Mouse (Mus musculus) midbrain, embryonic 13.5 days (tissue): ENCODE measurements around the gene Nsg1. TPM values are rescaled to one million over a fixed set of nuclear protein-coding genes. Genes with fewer than 3 reads are reported as not detected.

Source experiments
- ATAC-seq: fragments of 200-750 bp; cut with Nextera tagmentation; 2 replicates; pipeline ENCODE4 v1.8.0; 2017; ENCODE audit warnings: mild to moderate bottlenecking, moderate TSS enrichment, moderate library complexity
- H3K27ac ChIP-seq: fragments of 300-500 bp; sonication (generic); 2 replicates; pipeline ENCODE4 v1.5.1; 2015; ENCODE audit warnings: inconsistent platforms, mild to moderate bottlenecking, moderate library complexity
- H3K27me3 ChIP-seq: fragments of 300-500 bp; sonication (generic); 2 replicates; pipeline ENCODE4 v1.6.1; 2015; ENCODE audit warnings: mild to moderate bottlenecking, inconsistent platforms
- H3K36me3 ChIP-seq: fragments of 300-500 bp; sonication (generic); 2 replicates; pipeline ENCODE4 v1.6.1; 2015; ENCODE audit warnings: mild to moderate bottlenecking, inconsistent platforms
- H3K4me1 ChIP-seq: fragments of 300-500 bp; sonication (generic); replicated peaks from 2 replicates; pipeline ENCODE4 v1.6.1; 2015; ENCODE audit warnings: inconsistent platforms
- H3K4me2 ChIP-seq: fragments of 300-500 bp; sonication (generic); replicated peaks from 2 replicates; pipeline ENCODE4 v1.6.1; 2015; ENCODE audit warnings: moderate library complexity, mild to moderate bottlenecking, inconsistent platforms
- H3K4me3 ChIP-seq: fragments of 300-500 bp; sonication (generic); replicated peaks from 2 replicates; pipeline ENCODE4 v1.5.1; 2015; ENCODE audit warnings: mild to moderate bottlenecking, inconsistent platforms
- H3K9ac ChIP-seq: fragments of 300-500 bp; sonication (generic); replicated peaks from 2 replicates; pipeline ENCODE4 v1.6.1; 2015; ENCODE audit warnings: mild to moderate bottlenecking, inconsistent platforms
- H3K9me3 ChIP-seq: fragments of 300-500 bp; sonication (generic); 2 replicates; pipeline ENCODE4 v1.6.1; 2016; ENCODE audit warnings: mild to moderate bottlenecking, inconsistent platforms
- WGBS: fragments of 180-500 bp; shearing (Covaris S2); methylation state at CpG from one replicate; pipeline ENCODE4 v1.1.7; 2015; 5-methylcytosine and 5-hydroxymethylcytosine counted together
- polyA plus RNA-seq: library from polyadenylated mRNA; unstranded; fragments of >200 nt; fragmentation: Nextera tagmentation; extraction: Ambion mirVana; gene quantifications from 2 replicates; pipeline ENCODE4 v1.2.1, GENCODE M21; 2015

Gene Nsg1
- polyA plus RNA-seq, 1 experiment from 2014 or later: 870 TPM

DNA sequence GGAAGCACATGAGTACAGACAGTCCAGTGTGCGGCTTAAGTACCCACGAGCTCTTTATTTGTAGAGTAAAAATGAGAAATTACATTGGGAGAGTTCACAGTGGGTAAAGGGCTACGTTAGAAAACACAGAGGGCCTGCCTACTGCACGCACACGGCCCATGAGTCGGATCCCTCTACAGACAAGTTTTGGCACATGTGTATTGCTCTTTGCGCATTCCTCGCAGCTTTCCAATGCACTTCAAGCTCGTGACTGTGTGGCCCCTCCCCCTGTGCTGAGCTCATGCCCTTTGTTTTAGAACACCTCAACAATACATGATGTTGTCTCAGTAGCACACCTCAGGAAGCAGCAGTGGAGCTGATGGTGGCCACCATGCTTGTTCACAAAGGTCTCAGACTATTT lies 22.5 kb downstream of the Nsg1 start:
- H3K4me3 ChIP-seq: no peak overlapping the region
- no peak; the same call in 1 of the 2 replicates for ATAC-seq
- no peak overlapping the region for H3K27ac ChIP-seq
- no peaks in the 10 kb centered on the region for H3K9me3 ChIP-seq
- H3K4me1 ChIP-seq: no peaks in the 10 kb centered on the region
- H3K4me2 ChIP-seq: no peak overlapping the region
- H3K9ac ChIP-seq: no peak overlapping the region
- peaks cover 77% of the 10 kb centered on the region for H3K36me3 ChIP-seq
- no peaks in the 10 kb centered on the region for H3K27me3 ChIP-seq
- WGBS: 94% methylated on average over 9 of the region's 9 CpGs

DNA sequence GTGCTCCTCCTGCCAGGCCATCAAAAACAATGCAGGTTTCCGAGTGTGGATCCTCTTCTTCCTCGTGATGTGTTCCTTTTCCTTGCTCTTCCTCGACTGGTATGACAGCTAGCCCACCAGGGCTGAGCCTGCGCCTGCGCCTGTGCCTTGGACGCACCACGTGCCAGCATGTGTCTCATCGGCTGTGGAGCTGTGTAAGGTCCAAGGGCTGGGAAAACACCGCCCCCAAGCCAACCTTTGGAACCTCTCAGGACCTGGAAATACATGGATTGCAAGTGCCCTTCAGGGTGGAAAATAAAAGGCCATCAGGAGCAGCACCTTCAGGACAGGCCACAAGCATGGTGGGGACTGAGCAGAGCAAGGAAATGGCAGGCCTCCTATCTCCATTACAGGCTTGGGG lies 23.5 kb downstream of the Nsg1 start:
- 96% methylated on average over 9 of the region's 9 CpGs for WGBS
- H3K9ac ChIP-seq: no peak overlapping the region
- H3K9me3 ChIP-seq: no peaks in the 10 kb centered on the region
- H3K36me3 ChIP-seq: peaks cover 68% of the 10 kb centered on the region
- ATAC-seq: 0 out of 2 replicates have a peak, but pooled peaks have one; percentile 35
- no peak overlapping the region for H3K4me2 ChIP-seq
- no peak overlapping the region for H3K27ac ChIP-seq
- no peaks in the 10 kb centered on the region for H3K27me3 ChIP-seq
- no peak overlapping the region for H3K4me3 ChIP-seq
- no peaks in the 10 kb centered on the region for H3K4me1 ChIP-seq

DNA sequence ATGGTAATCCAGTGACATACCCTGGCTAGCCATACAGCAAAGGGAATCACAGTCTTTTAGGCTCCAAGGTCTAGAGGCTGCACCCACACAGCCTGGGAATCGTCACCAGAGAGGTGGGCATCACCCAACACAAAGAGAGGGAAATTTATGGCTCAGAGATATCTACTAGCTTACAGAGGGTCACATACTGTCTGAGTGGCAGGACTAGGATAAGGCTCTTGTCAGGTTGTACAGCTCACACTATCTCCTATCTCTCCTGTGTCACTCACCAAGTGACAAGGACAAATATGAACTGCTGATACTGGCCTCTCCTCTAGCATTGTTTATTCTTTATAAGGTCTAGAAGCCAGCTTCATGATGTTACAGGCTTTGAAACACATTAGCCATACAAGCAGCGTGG lies 30.4 kb downstream of the Nsg1 start:
- H3K4me1 ChIP-seq: no peaks in the 10 kb centered on the region
- no peaks in the 10 kb centered on the region for H3K9me3 ChIP-seq
- no peak overlapping the region for H3K4me3 ChIP-seq
- H3K9ac ChIP-seq: no peak overlapping the region
- no peak for ATAC-seq
- WGBS: 99% methylated on average over 2 of the region's 2 CpGs
- H3K4me2 ChIP-seq: no peak overlapping the region
- no peaks in the 10 kb centered on the region for H3K27me3 ChIP-seq
- peaks cover 24% of the 10 kb centered on the region for H3K36me3 ChIP-seq
- H3K27ac ChIP-seq: no peak overlapping the region

DNA sequence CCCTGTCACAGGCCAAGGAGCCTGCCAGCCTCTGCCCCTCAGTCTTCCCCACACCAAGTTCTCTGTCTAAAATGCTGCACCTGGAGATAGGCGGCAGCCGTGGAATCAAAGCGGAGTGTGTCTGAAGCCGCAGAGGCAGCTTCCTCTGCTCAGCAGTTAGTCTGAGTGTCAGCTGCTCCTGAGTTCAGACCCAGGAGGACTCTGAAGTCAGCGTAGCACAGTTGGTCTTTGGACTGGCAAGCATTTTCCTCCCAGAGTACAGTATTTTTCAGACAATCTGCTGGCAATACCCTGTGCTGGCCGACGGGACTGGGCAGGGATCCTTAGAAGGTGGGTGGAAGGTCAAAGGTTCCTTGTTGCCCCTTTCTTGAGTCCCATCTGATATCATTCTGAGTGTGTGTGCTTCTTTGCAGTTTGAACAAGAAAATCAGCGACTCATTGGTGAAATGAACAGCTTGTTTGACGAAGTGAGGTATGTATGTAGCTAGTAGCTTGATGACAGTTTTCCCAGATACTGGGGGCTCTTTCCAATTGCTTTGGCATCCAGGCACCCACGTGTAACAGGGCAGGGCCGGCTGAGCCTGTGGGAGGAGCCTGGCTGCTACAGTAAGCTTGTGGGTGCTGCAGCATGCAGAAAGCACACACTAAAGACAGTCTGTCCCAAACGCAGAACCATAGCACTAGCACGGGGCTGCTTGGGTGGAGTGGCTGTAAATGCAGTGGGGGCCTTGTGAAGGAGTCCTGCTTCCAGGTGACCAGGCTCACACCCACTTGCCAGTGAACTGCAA lies 33.0 kb downstream of the Nsg1 start:
- Histone ChIP-seq H3K9me3 (no peaks in the 10 kb centered on the region), H3K4me1 (no peaks in the 10 kb centered on the region), H3K9ac (no peak overlapping the region), H3K36me3 (peaks cover 24% of the 10 kb centered on the region), H3K27ac (no peak overlapping the region), H3K27me3 (no peaks in the 10 kb centered on the region), H3K4me3 (no peak overlapping the region), H3K4me2 (no peak overlapping the region)
- WGBS: 87% methylated on average over 13 of the region's 13 CpGs
- no peak for ATAC-seq

- no peak overlapping the region for H3K9ac ChIP-seq
- 88% methylated on average over 7 of the region's 7 CpGs for WGBS
- no peak overlapping the region for H3K27ac ChIP-seq
- no peaks in the 10 kb centered on the region for H3K9me3 ChIP-seq
- H3K4me2 ChIP-seq: no peak overlapping the region
- H3K4me3 ChIP-seq: no peak overlapping the region
- H3K4me1 ChIP-seq: no peaks in the 10 kb centered on the region
- peaks cover 27% of the 10 kb centered on the region for H3K36me3 ChIP-seq
- ATAC-seq: no peak
- H3K27me3 ChIP-seq: no peaks in the 10 kb centered on the region
These were observed 38.0 kb downstream of the Nsg1 start for GRCm38 (mm10) chr5:38121699-38122098.

DNA sequence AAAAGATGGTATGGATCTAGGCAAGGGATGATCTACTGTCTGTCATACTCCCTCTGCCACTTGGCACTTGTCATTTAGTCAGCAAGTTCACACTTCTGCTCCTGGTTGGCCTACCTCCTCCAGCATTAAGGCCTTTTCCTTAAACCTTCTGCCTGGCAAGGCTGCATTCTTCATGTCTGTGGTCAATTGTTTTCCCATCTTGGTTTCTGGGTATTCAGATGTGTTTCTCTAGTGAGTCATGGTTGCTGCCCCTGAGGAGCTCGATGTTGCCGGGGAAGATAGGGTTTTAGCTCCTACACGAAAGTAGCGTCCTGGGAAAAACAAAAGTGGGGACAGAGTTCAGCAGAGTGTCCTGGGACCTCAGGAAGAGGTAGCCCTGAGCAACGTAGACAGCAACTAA lies 40.4 kb downstream of the Nsg1 start:
- Histone ChIP-seq H3K9ac (no peak overlapping the region), H3K27ac (no peak overlapping the region)
- 94% methylated on average over 5 of the region's 5 CpGs for WGBS

GRCm38 (mm10) chr5:38117056-38117455 lies 42.7 kb downstream of the Nsg1 start:
- Histone ChIP-seq H3K4me2 (no peak overlapping the region), H3K4me3 (no peak overlapping the region), H3K4me1 (no peaks in the 10 kb centered on the region), H3K27me3 (no peaks in the 10 kb centered on the region), H3K36me3 (peaks cover 37% of the 10 kb centered on the region), H3K9me3 (no peaks in the 10 kb centered on the region), H3K27ac (no peak overlapping the region), H3K9ac (no peak overlapping the region)
- WGBS: 85% methylated on average over 1 of the region's 1 CpGs
- no peak for ATAC-seq

More for the DNA sequence above, 40.4 kb downstream of the Nsg1 start:
- no peak overlapping the region for H3K4me3 ChIP-seq
- H3K4me2 ChIP-seq: no peak overlapping the region
- H3K36me3 ChIP-seq: peaks cover 37% of the 10 kb centered on the region
- no peak for ATAC-seq
- H3K4me1 ChIP-seq: no peaks in the 10 kb centered on the region
- H3K9me3 ChIP-seq: no peaks in the 10 kb centered on the region
- H3K27me3 ChIP-seq: no peaks in the 10 kb centered on the region

GRCm38 (mm10) chr5:38114526-38114925 lies 45.2 kb downstream of the Nsg1 start:
- WGBS: 97% methylated on average over 2 of the region's 2 CpGs
- no peak for ATAC-seq
- H3K4me1 ChIP-seq: no peaks in the 10 kb centered on the region

GRCm38 (mm10) chr5:38106807-38107206 lies 52.9 kb downstream of the Nsg1 start:
- ATAC-seq: no peak
- WGBS: 92% methylated on average over 10 of the region's 10 CpGs
- Histone ChIP-seq H3K4me3 (no peak overlapping the region), H3K4me2 (no peak overlapping the region), H3K9me3 (no peaks in the 10 kb centered on the region), H3K4me1 (no peaks in the 10 kb centered on the region), H3K27me3 (no peaks in the 10 kb centered on the region), H3K36me3 (peaks cover 30% of the 10 kb centered on the region), H3K9ac (no peak overlapping the region), H3K27ac (no peak overlapping the region)

More at GRCm38 (mm10) chr5:38114526-38114925, 45.2 kb downstream of the Nsg1 start:
- Histone ChIP-seq H3K27ac (no peak overlapping the region), H3K27me3 (no peaks in the 10 kb centered on the region), H3K4me2 (no peak overlapping the region), H3K9me3 (no peaks in the 10 kb centered on the region), H3K9ac (no peak overlapping the region), H3K4me3 (no peak overlapping the region), H3K36me3 (peaks cover 41% of the 10 kb centered on the region)

DNA sequence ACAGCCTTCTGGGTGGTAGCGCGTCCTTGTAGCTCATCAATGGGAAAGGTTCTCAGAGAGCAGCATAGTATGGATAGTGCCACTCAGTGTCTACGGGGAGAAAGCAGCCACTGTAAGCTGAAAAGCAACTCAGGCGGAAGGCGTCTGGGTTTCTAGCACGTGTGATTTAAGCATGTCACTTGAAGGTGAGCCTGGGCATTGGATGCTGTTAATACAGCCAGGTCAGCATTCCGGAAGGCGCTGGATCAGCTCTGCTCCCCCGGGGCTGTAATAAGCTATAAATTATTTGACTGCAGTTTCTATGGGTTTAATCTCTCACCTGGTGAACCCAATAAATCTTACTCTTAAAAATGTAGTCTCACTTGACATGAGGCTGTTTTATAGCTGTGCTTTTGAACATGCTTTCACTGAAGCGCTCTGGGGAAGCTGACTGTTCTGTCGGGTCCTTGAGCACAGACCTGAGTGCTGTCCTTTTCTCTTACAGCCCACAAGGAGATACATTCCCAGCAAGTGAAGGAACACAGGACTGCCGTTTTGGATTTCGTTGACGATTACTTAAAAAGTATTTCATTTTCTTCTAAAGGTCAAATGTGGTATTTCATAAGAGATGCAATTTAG lies 53.5 kb downstream of the Nsg1 start:
- 92% methylated on average over 14 of the region's 14 CpGs for WGBS
- Histone ChIP-seq H3K4me1 (no peaks in the 10 kb centered on the region), H3K36me3 (peaks cover 30% of the 10 kb centered on the region), H3K9me3 (no peaks in the 10 kb centered on the region), H3K4me2 (no peak overlapping the region), H3K27me3 (no peaks in the 10 kb centered on the region), H3K27ac (no peak overlapping the region), H3K9ac (no peak overlapping the region), H3K4me3 (no peak overlapping the region)
- no peak for ATAC-seq

DNA sequence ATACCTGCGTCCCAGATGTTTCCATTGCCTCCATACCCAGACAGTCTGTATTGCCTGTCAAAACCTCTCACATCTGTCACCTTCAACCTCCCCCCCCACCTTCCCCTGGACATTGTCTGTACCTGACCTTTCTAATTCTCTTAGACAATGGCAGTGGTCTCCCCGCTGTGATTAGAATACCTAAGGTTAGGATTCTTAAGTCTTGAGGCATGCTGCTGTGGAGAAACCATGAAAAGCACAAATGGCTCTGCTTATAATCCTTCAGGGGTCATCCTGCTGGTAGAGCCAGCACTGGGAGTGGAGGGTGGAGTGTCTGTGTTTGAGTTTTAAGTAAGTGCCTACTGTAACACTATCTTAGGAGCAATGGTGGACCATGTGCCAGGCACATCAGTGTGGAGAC lies 56.8 kb downstream of the Nsg1 start:
- no peaks in the 10 kb centered on the region for H3K27me3 ChIP-seq
- no peaks in the 10 kb centered on the region for H3K9me3 ChIP-seq
- 80% methylated on average over 2 of the region's 2 CpGs for WGBS
- no peak overlapping the region for H3K4me3 ChIP-seq
- H3K36me3 ChIP-seq: peaks cover 18% of the 10 kb centered on the region; the same call in 1 of the 2 replicates
- no peaks in the 10 kb centered on the region for H3K4me1 ChIP-seq
- H3K27ac ChIP-seq: no peak overlapping the region
- no peak overlapping the region for H3K4me2 ChIP-seq
- ATAC-seq: no peak
- no peak overlapping the region for H3K9ac ChIP-seq

- Histone ChIP-seq H3K4me3 (no peak overlapping the region), H3K9me3 (no peaks in the 10 kb centered on the region), H3K4me2 (no peak overlapping the region), H3K4me1 (no peaks in the 10 kb centered on the region), H3K27ac (no peak overlapping the region), H3K9ac (no peak overlapping the region), H3K27me3 (no peaks in the 10 kb centered on the region), H3K36me3 (no peaks in the 10 kb centered on the region)
- ATAC-seq: no peak
- 89% methylated on average over 2 of the region's 2 CpGs for WGBS
These were observed 60.5 kb downstream of the Nsg1 start for GRCm38 (mm10) chr5:38099139-38099676.
